Mouse (Mus musculus) embryonic facial prominence, embryonic 12.5 days (tissue): Measurements from ENCODE around the gene Plod1. TPM values are rescaled to one million over a fixed set of nuclear protein-coding genes. Genes with fewer than 3 reads are reported as not detected.

Source experiments
- ATAC-seq: fragments of 200-750 bp; cut with Nextera tagmentation; 2 replicates; pipeline ENCODE4 v1.8.0; 2017; ENCODE audit not compliant: insufficient number of reproducible peaks, insufficient read depth, low FRiP score, low TSS enrichment
- H3K27ac ChIP-seq: fragments of 300-500 bp; sonication (generic); 2 replicates; pipeline ENCODE4 v1.5.1; 2016; ENCODE audit warnings: mild to moderate bottlenecking
- H3K27me3 ChIP-seq: fragments of 300-500 bp; sonication (generic); 2 replicates; pipeline ENCODE4 v1.6.1; 2016; ENCODE audit warnings: mild to moderate bottlenecking, moderate library complexity
- H3K36me3 ChIP-seq: fragments of 300-500 bp; sonication (generic); 2 replicates; pipeline ENCODE4 v1.6.1; 2016; ENCODE audit warnings: mild to moderate bottlenecking
- H3K4me1 ChIP-seq: fragments of 300-500 bp; sonication (generic); 2 replicates; pipeline ENCODE4 v1.6.1; 2016
- H3K4me2 ChIP-seq: fragments of 300-500 bp; sonication (generic); replicated peaks from 2 replicates; pipeline ENCODE4 v1.6.1; 2016; ENCODE audit warnings: mild to moderate bottlenecking, moderate library complexity
- H3K4me3 ChIP-seq: fragments of 300-500 bp; sonication (generic); 2 replicates; pipeline ENCODE4 v1.5.1; 2016; ENCODE audit warnings: mild to moderate bottlenecking
- H3K9ac ChIP-seq: fragments of 300-500 bp; sonication (generic); 2 replicates; pipeline ENCODE4 v1.6.1; 2016; ENCODE audit warnings: mild to moderate bottlenecking, moderate library complexity
- H3K9me3 ChIP-seq: fragments of 300-500 bp; sonication (generic); 2 replicates; pipeline ENCODE4 v1.6.1; 2016; ENCODE audit warnings: mild to moderate bottlenecking, moderate library complexity
- WGBS: fragments of 180-500 bp; shearing (Covaris S2); methylation state at CpG from one replicate; pipeline ENCODE4 v1.1.7; 2016; 5-methylcytosine and 5-hydroxymethylcytosine counted together
- polyA plus RNA-seq: library from polyadenylated mRNA; unstranded; fragments of >200 nt; fragmentation: Nextera tagmentation; extraction: Ambion mirVana; gene quantifications from 2 replicates; pipeline ENCODE4 v1.2.1, GENCODE M21; 2016

Gene Plod1
- polyA plus RNA-seq, 1 experiment from 2014 or later, result 52.9 TPM

GRCm38 (mm10) chr4:147887277-147887676 lies 49.3 kb downstream of the Plod1 start:
- Histone ChIP-seq H3K36me3 (peaks cover 83% of the 10 kb centered on the region), H3K4me1 (no peaks in the 10 kb centered on the region), H3K27me3 (no peaks in the 10 kb centered on the region), H3K9ac (no peak overlapping the region), H3K4me3 (no peak overlapping the region), H3K9me3 (no peaks in the 10 kb centered on the region), H3K27ac (no peak overlapping the region), H3K4me2 (no peak overlapping the region)
- WGBS, result 91% methylated on average over 7 of the region's 7 CpGs
- ATAC-seq, result no peak

GRCm38 (mm10) chr4:147886158-147886557 lies 50.4 kb downstream of the Plod1 start:
- no peaks in the 10 kb centered on the region for H3K27me3 ChIP-seq
- no peak overlapping the region for H3K4me3 ChIP-seq
- H3K9me3 ChIP-seq, result no peaks in the 10 kb centered on the region
- WGBS, result 90% methylated on average over 12 of the region's 12 CpGs
- H3K4me1 ChIP-seq, result no peaks in the 10 kb centered on the region
- H3K27ac ChIP-seq, result no peak overlapping the region
- ATAC-seq, result no peak
- peaks cover 88% of the 10 kb centered on the region for H3K36me3 ChIP-seq
- H3K4me2 ChIP-seq, result no peak overlapping the region
- no peak overlapping the region for H3K9ac ChIP-seq

GRCm38 (mm10) chr4:147884138-147884537 lies 52.4 kb downstream of the Plod1 start:
- H3K9me3 ChIP-seq, result no peaks in the 10 kb centered on the region
- H3K36me3 ChIP-seq, result peaks cover 91% of the 10 kb centered on the region
- WGBS, result 88% methylated on average over 3 of the region's 3 CpGs
- H3K4me1 ChIP-seq, result no peaks in the 10 kb centered on the region
- H3K9ac ChIP-seq, result no peak overlapping the region
- no peak overlapping the region for H3K27ac ChIP-seq
- no peaks in the 10 kb centered on the region for H3K27me3 ChIP-seq
- H3K4me3 ChIP-seq, result no peak overlapping the region
- no peak for ATAC-seq
- H3K4me2 ChIP-seq, result no peak overlapping the region

- Histone ChIP-seq H3K4me1 (no peaks in the 10 kb centered on the region), H3K36me3 (peaks cover 93% of the 10 kb centered on the region), H3K4me2 (no peak overlapping the region), H3K9ac (no peak overlapping the region), H3K27ac (no peak overlapping the region), H3K4me3 (no peak overlapping the region), H3K27me3 (no peaks in the 10 kb centered on the region), H3K9me3 (no peaks in the 10 kb centered on the region)
- no peak for ATAC-seq
- WGBS, result 82% methylated on average over 6 of the region's 6 CpGs
Measured at GRCm38 (mm10) chr4:147883041-147883440, 53.5 kb downstream of the Plod1 start.

GRCm38 (mm10) chr4:147881792-147882191 lies 54.8 kb downstream of the Plod1 start:
- Histone ChIP-seq H3K4me1 (no peaks in the 10 kb centered on the region), H3K9ac (no peak overlapping the region), H3K36me3 (peaks cover 87% of the 10 kb centered on the region), H3K4me3 (no peak overlapping the region), H3K27me3 (no peaks in the 10 kb centered on the region), H3K27ac (no peak overlapping the region), H3K4me2 (no peak overlapping the region), H3K9me3 (no peaks in the 10 kb centered on the region)
- ATAC-seq, result no peak
- 94% methylated on average over 7 of the region's 7 CpGs for WGBS

- Histone ChIP-seq H3K4me2 (no peak overlapping the region), H3K4me1 (no peaks in the 10 kb centered on the region), H3K27me3 (no peaks in the 10 kb centered on the region), H3K4me3 (no peak overlapping the region), H3K9me3 (no peaks in the 10 kb centered on the region), H3K36me3 (peaks cover 88% of the 10 kb centered on the region), H3K27ac (no peak overlapping the region), H3K9ac (no peak overlapping the region)
- no peak for ATAC-seq
- WGBS, result 65% methylated on average over 5 of the region's 5 CpGs
Measured at GRCm38 (mm10) chr4:147879865-147880264, 56.7 kb downstream of the Plod1 start.

- no peak overlapping the region for H3K9ac ChIP-seq
- peaks cover 88% of the 10 kb centered on the region for H3K36me3 ChIP-seq
- H3K4me2 ChIP-seq, result no peak overlapping the region
- H3K27ac ChIP-seq, result no peak overlapping the region
- 60% methylated on average over 2 of the region's 2 CpGs for WGBS
- H3K4me1 ChIP-seq, result no peaks in the 10 kb centered on the region
- no peak overlapping the region for H3K4me3 ChIP-seq
- no peaks in the 10 kb centered on the region for H3K9me3 ChIP-seq
- H3K27me3 ChIP-seq, result no peaks in the 10 kb centered on the region
- no peak; the same call in 1 of the 2 replicates for ATAC-seq
Measured at GRCm38 (mm10) chr4:147879456-147879855, 57.1 kb downstream of the Plod1 start.

- Histone ChIP-seq H3K9me3 (no peaks in the 10 kb centered on the region), H3K4me2 (no peak overlapping the region), H3K4me1 (no peaks in the 10 kb centered on the region), H3K36me3 (peaks cover 91% of the 10 kb centered on the region), H3K9ac (no peak overlapping the region), H3K4me3 (no peak overlapping the region), H3K27ac (no peak overlapping the region), H3K27me3 (no peaks in the 10 kb centered on the region)
- no peak for ATAC-seq
- 97% methylated on average over 9 of the region's 9 CpGs for WGBS
Measured at GRCm38 (mm10) chr4:147878537-147878936, 58.0 kb downstream of the Plod1 start.

GRCm38 (mm10) chr4:147875852-147876575 lies 60.6 kb downstream of the Plod1 start:
- no peak for ATAC-seq
- H3K36me3 ChIP-seq, result peaks cover 86% of the 10 kb centered on the region
- H3K27me3 ChIP-seq, result no peaks in the 10 kb centered on the region
- WGBS, result 85% methylated on average over 4 of the region's 4 CpGs
- no peaks in the 10 kb centered on the region for H3K9me3 ChIP-seq
- H3K4me1 ChIP-seq, result no peaks in the 10 kb centered on the region
- no peak overlapping the region for H3K4me3 ChIP-seq
- H3K27ac ChIP-seq, result no peak overlapping the region
- H3K9ac ChIP-seq, result no peak overlapping the region
- no peak overlapping the region for H3K4me2 ChIP-seq

GRCm38 (mm10) chr4:147869238-147869637 lies 67.3 kb downstream of the Plod1 start:
- peak overlapping the region; percentile 91 for H3K4me3 ChIP-seq
- peaks cover 19% of the 10 kb centered on the region for H3K4me1 ChIP-seq
- H3K27me3 ChIP-seq, result no peaks in the 10 kb centered on the region
- 13% methylated on average over 5 of the region's 5 CpGs for WGBS
- peaks cover 46% of the 10 kb centered on the region for H3K36me3 ChIP-seq
- peak overlapping the region; percentile 87 for H3K4me2 ChIP-seq
- no peak overlapping the region for H3K27ac ChIP-seq
- ATAC-seq, result no peak
- peak overlapping the region; percentile 60 for H3K9ac ChIP-seq
- H3K9me3 ChIP-seq, result no peaks in the 10 kb centered on the region

GRCm38 (mm10) chr4:147868450-147869031 lies 68.0 kb downstream of the Plod1 start, which contains the start of the genes Miip and Fv1:
Gene Miip (minus strand): TSS chr4:147868816.
Gene Fv1 (plus strand): TSS chr4:147868979.
- Histone ChIP-seq H3K36me3 (peaks cover 45% of the 10 kb centered on the region), H3K9me3 (no peaks in the 10 kb centered on the region), H3K4me1 (peaks cover 19% of the 10 kb centered on the region), H3K4me3 (peak within 1 kb of the TSS; percentile 91), H3K27me3 (no peaks in the 10 kb centered on the region), H3K9ac (peak within 1 kb of the TSS; percentile 74), H3K27ac (peak within 1 kb of the TSS; percentile 78), H3K4me2 (peak within 1 kb of the TSS; percentile 87)
- under 1% methylated on average over 30 of the region's 30 CpGs for WGBS
- ATAC-seq, result peak; percentile 96
